Mouse (Mus musculus) embryonic facial prominence, embryonic 15.5 days (tissue): ENCODE results near the gene Fbxo7. TPM values are rescaled to one million over a fixed set of nuclear protein-coding genes. Genes with fewer than 3 reads are reported as not detected.
A peak's percentile ranks its signal among the peaks of the same experiment; 100 is the strongest.

Experiments used
- ATAC-seq: fragments of 200-750 bp; cut with Nextera tagmentation; 2 replicates; pipeline ENCODE4 v1.8.0; 2017; ENCODE audit warnings: low read depth, moderate TSS enrichment; ENCODE audit not compliant: insufficient number of reproducible peaks, low FRiP score, low TSS enrichment
- H3K27ac ChIP-seq: fragments of 300-500 bp; sonication (generic); replicated peaks from 2 replicates; pipeline ENCODE4 v1.5.1; 2015; ENCODE audit warnings: mild to moderate bottlenecking, inconsistent platforms
- H3K27me3 ChIP-seq: fragments of 300-500 bp; sonication (generic); 2 replicates; pipeline ENCODE4 v1.6.1; 2015; ENCODE audit warnings: inconsistent platforms
- H3K36me3 ChIP-seq: fragments of 300-500 bp; sonication (generic); 2 replicates; pipeline ENCODE4 v1.6.1; 2015; ENCODE audit warnings: mild to moderate bottlenecking, inconsistent platforms
- H3K4me1 ChIP-seq: fragments of 300-500 bp; sonication (generic); 2 replicates; pipeline ENCODE4 v1.6.1; 2015; ENCODE audit warnings: inconsistent platforms
- H3K4me2 ChIP-seq: fragments of 300-500 bp; sonication (generic); replicated peaks from 2 replicates; pipeline ENCODE4 v1.6.1; 2015; ENCODE audit warnings: mild to moderate bottlenecking, inconsistent platforms
- H3K4me3 ChIP-seq: fragments of 300-500 bp; sonication (generic); replicated peaks from 2 replicates; pipeline ENCODE4 v1.5.1; 2015; ENCODE audit warnings: mild to moderate bottlenecking, inconsistent platforms
- H3K9ac ChIP-seq: fragments of 300-500 bp; sonication (generic); 2 replicates; pipeline ENCODE4 v1.6.1; 2015; ENCODE audit warnings: inconsistent platforms
- H3K9me3 ChIP-seq: fragments of 300-500 bp; sonication (generic); replicated peaks from 2 replicates; pipeline ENCODE4 v1.6.1; 2016; ENCODE audit warnings: inconsistent platforms
- WGBS: fragments of 180-500 bp; shearing (Covaris S2); methylation state at CpG from one replicate; pipeline ENCODE4 v1.1.7; 2015; 5-methylcytosine and 5-hydroxymethylcytosine counted together
- polyA plus RNA-seq: library from polyadenylated mRNA; unstranded; fragments of >200 nt; fragmentation: Nextera tagmentation; extraction: Ambion mirVana; gene quantifications from 2 replicates; pipeline ENCODE4 v1.2.1, GENCODE M21; 2015

Gene Fbxo7
- polyA plus RNA-seq, 1 experiment from 2014 or later = 29.9 TPM

DNA sequence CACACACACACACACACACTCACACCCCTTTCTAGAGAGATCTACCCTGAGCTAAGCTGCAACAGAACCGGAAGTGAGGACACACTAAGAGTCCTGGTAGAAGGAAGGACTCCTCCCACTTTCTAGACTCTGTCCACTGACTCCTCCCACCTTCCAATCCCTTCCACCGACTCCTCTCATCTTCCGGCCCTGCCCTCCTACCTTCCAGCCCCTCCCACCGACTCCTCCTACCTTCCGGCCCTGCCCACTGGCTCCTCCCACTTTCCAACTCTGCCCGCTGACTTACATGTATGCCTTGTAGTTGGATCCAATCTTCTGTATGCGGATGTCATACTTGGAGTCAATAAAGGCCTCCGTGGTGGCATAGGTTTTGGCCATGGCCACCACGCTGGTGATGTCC lies 58.1 kb downstream of the Fbxo7 start:
- Histone ChIP-seq H3K36me3 (no peaks in the 10 kb centered on the region), H3K27ac (no peak overlapping the region), H3K9me3 (no peaks in the 10 kb centered on the region), H3K27me3 (no peaks in the 10 kb centered on the region), H3K4me1 (no peaks in the 10 kb centered on the region), H3K9ac (no peak overlapping the region), H3K4me2 (no peak overlapping the region), H3K4me3 (no peak overlapping the region)
- ATAC-seq = peak; percentile 15; the same call in 1 of the 2 replicates
- WGBS = 88% methylated on average over 9 of the region's 9 CpGs

DNA sequence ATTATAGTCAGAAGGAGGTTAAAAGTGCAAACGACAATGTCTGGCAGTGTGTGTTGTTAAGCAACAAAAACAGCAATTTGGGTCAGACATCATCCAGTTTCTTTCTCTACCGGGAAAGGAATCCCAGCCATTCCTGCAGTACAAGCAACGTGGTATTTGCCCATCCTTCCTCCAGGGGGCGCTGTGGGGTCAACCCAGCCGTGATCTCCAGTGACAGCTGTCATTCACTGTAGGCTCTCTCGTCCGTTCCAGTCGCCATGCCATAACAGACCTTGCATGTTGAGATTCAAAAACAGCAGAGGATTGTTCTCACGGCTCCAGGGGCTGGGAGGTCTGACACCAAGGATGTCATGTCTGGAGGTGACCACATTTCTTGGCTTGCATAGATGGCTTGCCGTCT lies 70.1 kb downstream of the Fbxo7 start:
- Histone ChIP-seq H3K4me3 (no peak overlapping the region), H3K9me3 (no peaks in the 10 kb centered on the region), H3K36me3 (no peaks in the 10 kb centered on the region), H3K9ac (no peak overlapping the region), H3K27ac (no peak overlapping the region), H3K4me2 (no peak overlapping the region), H3K27me3 (no peaks in the 10 kb centered on the region), H3K4me1 (no peaks in the 10 kb centered on the region)
- ATAC-seq = no peak
- WGBS = 40% methylated on average over 10 of the region's 10 CpGs

- H3K4me2 ChIP-seq = no peak overlapping the region
- H3K4me3 ChIP-seq = no peak overlapping the region
- ATAC-seq = no peak
- H3K9me3 ChIP-seq = no peaks in the 10 kb centered on the region
- no peak overlapping the region for H3K27ac ChIP-seq
- no peak overlapping the region for H3K9ac ChIP-seq
- 69% methylated on average over 14 of the region's 14 CpGs for WGBS
- H3K27me3 ChIP-seq = no peaks in the 10 kb centered on the region
- H3K4me1 ChIP-seq = no peaks in the 10 kb centered on the region
- no peaks in the 10 kb centered on the region for H3K36me3 ChIP-seq
Observed at GRCm38 (mm10) chr10:86093109-86094035, 71.6 kb downstream of the Fbxo7 start.

GRCm38 (mm10) chr10:86098363-86098762 lies 76.6 kb downstream of the Fbxo7 start:
- Histone ChIP-seq H3K9me3 (no peaks in the 10 kb centered on the region), H3K27ac (no peak overlapping the region), H3K4me2 (no peak overlapping the region), H3K27me3 (no peaks in the 10 kb centered on the region), H3K4me3 (no peak overlapping the region), H3K9ac (no peak overlapping the region), H3K4me1 (no peaks in the 10 kb centered on the region), H3K36me3 (no peaks in the 10 kb centered on the region)
- no peak for ATAC-seq
- 85% methylated on average over 6 of the region's 6 CpGs for WGBS

DNA sequence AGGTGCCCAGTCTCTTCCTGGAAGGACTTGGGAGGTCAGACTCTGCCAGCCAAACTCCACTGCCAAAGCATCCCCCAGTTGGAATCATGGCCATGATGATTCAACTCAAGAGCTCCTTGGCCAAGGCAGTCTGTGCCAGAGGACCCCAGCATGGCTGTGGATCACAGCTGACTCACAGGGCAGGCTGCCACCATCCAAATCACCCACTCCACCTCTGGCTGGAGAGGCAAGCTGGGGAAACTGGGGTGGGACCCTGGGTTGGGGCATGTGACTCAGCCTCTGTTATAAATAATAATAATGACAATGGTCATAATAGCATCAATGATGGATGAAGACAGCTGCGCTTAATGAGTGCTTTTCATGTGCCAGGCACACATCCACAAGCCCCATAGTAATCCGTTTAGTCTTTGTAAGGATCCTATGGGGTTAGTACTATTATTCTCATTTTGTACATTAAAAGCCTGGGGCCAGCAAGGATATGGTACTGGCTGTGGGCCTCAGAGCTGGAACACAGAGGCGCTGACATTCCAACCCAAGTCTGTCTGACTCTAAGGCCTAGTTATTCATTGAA lies 78.6 kb downstream of the Fbxo7 start:
- WGBS = 80% methylated on average over 3 of the region's 3 CpGs
- Histone ChIP-seq H3K36me3 (no peaks in the 10 kb centered on the region), H3K4me2 (no peak overlapping the region), H3K4me3 (no peak overlapping the region), H3K27ac (no peak overlapping the region), H3K9ac (no peak overlapping the region), H3K4me1 (no peaks in the 10 kb centered on the region), H3K27me3 (no peaks in the 10 kb centered on the region), H3K9me3 (no peaks in the 10 kb centered on the region)
- no peak for ATAC-seq

Other genes starting within 250 kb of the Fbxo7 start
- gene Pwp1, start 192.5 kb upstream of the Fbxo7 start, polyA plus RNA-seq = 60.6 and 61.8 TPM in 2 replicates
- 16.5 and 18.4 TPM in 2 replicates for gene Prdm4, start 104.8 kb upstream of the Fbxo7 start, polyA plus RNA-seq
- 1.5 and 1.7 TPM in 2 replicates for gene Ascl4, start 94.3 kb upstream of the Fbxo7 start, polyA plus RNA-seq
- 170 TPM in 2 replicates for gene Rtcb, start 64.1 kb upstream of the Fbxo7 start, polyA plus RNA-seq
- gene Bpifc, start 10.1 kb upstream of the Fbxo7 start, polyA plus RNA-seq = 8.3 and 9.8 TPM in 2 replicates